Mouse (Mus musculus): ENCODE data around the gene Nrm. TPM values are rescaled to one million over a fixed set of nuclear protein-coding genes. Genes with fewer than 3 reads are reported as not detected.
A peak's percentile ranks its signal among the peaks of the same experiment; 100 is the strongest.

Gene Nrm
- total RNA-seq (2021): 10 to 100 TPM in 1 of 2 experiments, 1 to 10 TPM in 1; 6.0 to 11.8 TPM

DNA sequence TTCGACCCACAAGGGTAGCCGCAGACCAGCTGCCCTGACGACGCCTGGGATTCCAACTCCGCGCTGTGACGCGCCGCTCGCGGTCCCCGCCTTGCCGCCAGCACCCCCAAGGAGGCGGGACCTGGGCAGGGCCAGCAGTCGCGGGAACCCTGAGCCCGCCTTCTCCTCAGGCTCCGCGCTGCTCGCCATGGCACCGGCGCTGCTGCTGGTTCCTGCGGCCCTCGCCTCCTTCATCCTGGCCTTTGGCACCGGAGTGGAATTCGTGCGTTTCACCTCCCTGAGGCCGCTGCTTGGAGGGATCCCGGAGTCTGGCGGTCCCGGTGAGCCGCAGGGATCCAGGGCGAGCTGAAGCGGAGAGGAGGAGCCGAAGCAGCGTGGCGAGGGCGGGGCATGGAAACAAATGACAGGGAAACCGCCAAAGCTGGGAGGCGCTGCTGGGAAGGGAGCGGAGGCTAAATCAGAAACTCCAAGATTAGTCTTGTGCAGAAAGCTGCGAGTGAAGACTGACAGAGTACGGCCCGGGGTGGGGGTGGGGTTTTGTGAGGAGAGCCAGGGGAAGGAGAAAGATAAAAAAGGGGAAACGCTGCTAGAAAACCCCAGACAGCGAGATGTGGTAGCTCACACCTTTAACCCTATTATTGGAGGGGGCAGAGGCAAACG lies at the start of gene Nrm:
TSS of gene Nrm (plus strand) at position 121 of the 660 bp plus-strand sequence.
- intact Hi-C loops (cut with DNase I): no loop called here
- peak; percentile 86 to 95 for DNase-seq (ENCODE audit: extremely low spot score in 1 of 2, low spot score in 2 of 2)

DNA sequence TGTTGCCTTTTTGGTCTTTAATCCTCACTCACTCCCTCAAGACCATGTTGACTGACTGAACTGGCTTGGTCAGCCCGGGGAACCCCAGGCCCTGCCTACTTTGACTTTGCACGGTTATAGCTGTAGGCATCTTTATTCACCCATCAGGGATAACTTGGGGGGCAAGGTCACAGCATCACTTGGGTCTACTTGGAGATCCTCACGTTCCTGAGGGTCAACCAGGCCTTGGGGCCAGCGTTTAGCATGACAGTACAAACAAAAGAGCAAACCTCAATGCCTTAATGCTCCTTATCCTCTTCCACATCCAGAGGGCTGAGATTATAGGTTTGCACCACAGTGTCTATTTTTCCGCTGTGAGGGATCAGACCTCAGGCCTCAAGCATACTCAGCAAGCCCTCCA lies 48.8 kb upstream of the Nrm start:
- intact Hi-C loops (cut with DNase I): no loop called here
- no peak for DNase-seq (ENCODE audit: extremely low spot score in 1 of 2, low spot score in 2 of 2)

- intact Hi-C loops (cut with DNase I): no loop called here
- no peak for DNase-seq (ENCODE audit: extremely low spot score in 1 of 2, low spot score in 2 of 2)
These were observed 48.4 kb upstream of the Nrm start for GRCm38 (mm10) chr17:35812736-35813135.

GRCm38 (mm10) chr17:35813245-35813647 lies 47.9 kb upstream of the Nrm start:
- peak; percentile 59 to 94 for DNase-seq (ENCODE audit: extremely low spot score in 1 of 2, low spot score in 2 of 2)
- intact Hi-C loops (cut with DNase I): no loop called here

GRCm38 (mm10) chr17:35813653-35814052 lies 47.5 kb upstream of the Nrm start:
- intact Hi-C loops (cut with DNase I): no loop called here
- no peak for DNase-seq (ENCODE audit: extremely low spot score in 1 of 2, low spot score in 2 of 2)

GRCm38 (mm10) chr17:35814678-35815077 lies 46.4 kb upstream of the Nrm start:
- intact Hi-C loops (cut with DNase I): no loop called here
- DNase-seq (ENCODE audit: extremely low spot score in 1 of 2, low spot score in 2 of 2): peak in 1 of 2 experiments; percentile 16

DNA sequence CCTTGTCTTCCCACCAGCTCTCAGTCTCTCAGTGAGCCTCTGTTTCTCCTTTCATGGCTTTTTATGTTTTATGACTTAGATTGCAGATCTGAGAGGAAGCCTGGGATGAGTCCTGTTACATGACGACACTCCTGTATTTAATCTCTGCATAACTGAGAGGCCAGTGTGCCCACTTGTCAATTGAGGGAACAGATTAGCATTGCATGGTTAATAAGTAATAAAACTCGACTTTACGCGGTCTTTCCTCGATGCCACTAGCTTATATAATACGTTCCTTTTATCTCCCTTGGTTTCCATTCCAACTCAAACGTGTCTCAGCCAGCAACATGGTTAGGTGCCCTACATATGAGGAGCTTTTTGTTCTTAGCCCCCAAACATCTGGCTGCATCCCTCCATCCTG lies 45.3 kb upstream of the Nrm start:
- intact Hi-C loops (cut with DNase I): no loop called here

DNA sequence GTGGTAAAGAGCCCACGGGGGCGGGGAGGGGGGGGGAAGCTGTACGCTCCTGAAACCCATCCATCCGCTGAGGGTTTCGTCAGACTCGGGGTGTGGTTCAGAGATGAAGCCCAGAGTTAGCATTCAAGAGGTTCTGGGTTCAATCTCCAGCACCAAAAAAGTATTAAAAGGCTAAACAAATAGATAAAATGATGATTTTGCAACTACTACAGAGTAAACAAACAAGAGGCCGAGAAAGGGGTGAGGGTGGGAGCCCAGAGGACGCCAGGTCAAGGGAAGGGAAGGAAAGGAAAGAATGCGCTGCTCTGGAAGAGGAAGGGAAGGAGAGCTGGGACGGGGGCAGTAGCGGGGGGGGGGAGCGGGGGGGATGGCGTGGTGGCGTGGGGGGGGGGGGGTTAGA lies 44.4 kb upstream of the Nrm start:
- intact Hi-C loops (cut with DNase I): no loop called here
- DNase-seq (ENCODE audit: extremely low spot score in 1 of 2, low spot score in 2 of 2): no peak

More for the DNA sequence above, 45.3 kb upstream of the Nrm start:
- DNase-seq (ENCODE audit: extremely low spot score in 1 of 2, low spot score in 2 of 2): no peak

GRCm38 (mm10) chr17:35817226-35817625 lies 43.9 kb upstream of the Nrm start:
- intact Hi-C loops (cut with DNase I): no loop called here

DNA sequence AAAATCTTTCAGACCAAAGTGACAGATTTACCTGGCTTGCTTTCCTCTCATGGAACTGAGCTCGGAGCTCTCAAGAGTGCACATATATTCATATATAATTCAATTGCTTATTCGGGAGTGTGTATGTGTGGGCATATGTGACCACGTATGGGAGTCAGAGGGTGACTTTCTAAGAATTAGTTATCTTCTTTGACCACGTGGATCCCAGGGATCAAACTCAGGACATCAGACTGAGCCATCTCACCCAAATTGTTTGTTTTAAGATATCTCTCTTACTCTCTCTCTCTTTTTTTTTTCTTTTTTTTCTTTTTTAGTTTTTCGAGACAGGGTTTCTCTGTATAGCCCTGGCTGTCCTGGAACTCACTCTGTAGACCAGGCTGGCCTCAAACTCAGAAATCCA lies 41.0 kb upstream of the Nrm start:
- DNase-seq (ENCODE audit: extremely low spot score in 1 of 2, low spot score in 2 of 2): no peak
- intact Hi-C loops (cut with DNase I): no loop called here

More at GRCm38 (mm10) chr17:35817226-35817625, 43.9 kb upstream of the Nrm start:
- DNase-seq (ENCODE audit: extremely low spot score in 1 of 2, low spot score in 2 of 2): peak in 1 of 2 experiments; percentile 29

GRCm38 (mm10) chr17:35821439-35822430 lies 39.4 kb upstream of the Nrm start, which contains the start of gene Ier3:
Ier3 (plus strand) TSS chr17:35821684.
- DNase-seq (ENCODE audit: extremely low spot score in 1 of 2, low spot score in 2 of 2): peak; percentile 63 to 90
- intact Hi-C loops (cut with DNase I): loop anchor here (1.0 kb wide), 1 partner anchor 82 kb away; no protein-coding TSS in a partner anchor

- no peak for DNase-seq (ENCODE audit: extremely low spot score in 1 of 2, low spot score in 2 of 2)
- intact Hi-C loops (cut with DNase I): no loop called here
These were observed 38.6 kb upstream of the Nrm start for GRCm38 (mm10) chr17:35822564-35822963.

- DNase-seq (ENCODE audit: extremely low spot score in 1 of 2, low spot score in 2 of 2): peak; percentile 74 to 91
- intact Hi-C loops (cut with DNase I): no loop called here
These were observed 37.9 kb upstream of the Nrm start, which contains the start of gene Flot1 for GRCm38 (mm10) chr17:35822964-35823937. Flot1 (plus strand) TSS chr17:35823230.

DNA sequence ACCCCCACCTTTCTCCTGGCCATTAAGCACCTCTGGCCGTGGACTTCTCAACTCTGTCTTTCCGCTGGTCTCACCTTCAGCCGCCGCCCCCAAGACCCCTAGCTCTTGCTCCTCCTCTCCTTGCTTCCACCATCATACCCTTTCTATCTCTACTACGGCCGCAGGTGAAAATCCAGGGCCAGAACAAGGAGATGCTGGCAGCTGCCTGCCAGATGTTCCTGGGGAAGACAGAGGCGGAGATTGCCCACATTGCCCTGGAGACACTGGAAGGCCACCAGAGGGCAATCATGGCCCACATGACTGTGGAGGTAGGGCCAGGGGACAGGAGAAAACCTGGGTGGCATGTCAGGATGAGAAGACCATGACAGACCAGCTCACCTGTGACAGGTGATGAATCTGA lies 36.7 kb upstream of the Nrm start:
- DNase-seq (ENCODE audit: extremely low spot score in 1 of 2, low spot score in 2 of 2): peak in 1 of 2 experiments; percentile 51
- intact Hi-C loops (cut with DNase I): no loop called here

DNA sequence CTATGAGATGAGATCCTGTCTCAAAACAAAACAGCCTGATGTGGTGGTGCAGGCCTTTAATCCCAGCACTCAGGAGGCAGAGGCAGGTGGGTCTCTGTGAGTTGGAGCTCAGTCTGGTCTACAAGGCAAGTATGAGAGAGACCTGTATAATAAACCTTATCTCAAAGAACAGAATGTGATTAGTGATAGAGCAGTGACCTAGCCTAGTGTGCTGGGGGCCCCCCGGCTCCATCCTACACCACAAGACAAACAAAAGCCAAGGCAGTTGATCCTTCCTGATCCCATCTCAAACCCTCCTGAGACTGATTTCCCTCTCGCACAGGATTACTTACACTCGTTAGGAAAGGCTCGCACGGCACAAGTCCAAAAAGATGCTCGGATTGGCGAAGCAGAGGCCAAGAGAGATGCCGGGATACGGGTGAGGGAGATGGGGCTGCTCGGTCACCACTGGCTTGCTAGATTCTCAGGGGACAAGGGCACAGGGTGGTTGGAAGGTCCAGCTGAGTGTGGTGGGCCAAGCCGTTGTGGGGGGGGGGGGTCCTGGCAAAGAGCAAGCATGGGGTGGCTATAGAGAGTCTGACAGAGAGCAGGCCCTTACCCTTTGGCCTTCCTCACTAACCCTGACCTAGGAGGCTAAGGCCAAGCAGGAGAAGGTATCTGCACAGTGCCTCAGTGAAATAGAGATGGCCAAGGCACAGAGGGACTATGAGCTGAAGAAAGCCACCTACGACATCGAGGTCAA lies 35.8 kb upstream of the Nrm start:
- intact Hi-C loops (cut with DNase I): no loop called here
- DNase-seq (ENCODE audit: extremely low spot score in 1 of 2, low spot score in 2 of 2): no peak

- intact Hi-C loops (cut with DNase I): no loop called here
- DNase-seq (ENCODE audit: extremely low spot score in 1 of 2, low spot score in 2 of 2): peak; percentile 75 to 91
These were observed 31.4 kb upstream of the Nrm start for GRCm38 (mm10) chr17:35829737-35830136.

- no peak for DNase-seq (ENCODE audit: extremely low spot score in 1 of 2, low spot score in 2 of 2)
- intact Hi-C loops (cut with DNase I): no loop called here
These were observed 28.5 kb upstream of the Nrm start for GRCm38 (mm10) chr17:35832400-35833238.
